In genomic region chr7:119720253-119720946, GRCm38 (mm10) we compare ENCODE assay signal across 8 mouse cellular contexts. TPM values are rescaled to one million over a fixed set of nuclear protein-coding genes. Genes with fewer than 3 reads are reported as not detected.
DNase-seq lines count a peak whose midpoint lies in the region; ATAC-seq and TF ChIP-seq lines count a peak whose summit lies in the region.

TSS of gene Thumpd1 (minus strand) at chr7:119720798.

- H3K9me3 ChIP-seq in hindbrain, embryonic 13.5 days = no peaks in the 10 kb centered on the region

- H3K27me3 ChIP-seq in Patski = no peaks in the 10 kb centered on the region
- H3K27me3 ChIP-seq in hindbrain, embryonic 13.5 days = no peaks in the 10 kb centered on the region

- POLR2A ChIA-PET in Patski (lab: Charles Lee) = no interaction called here

- peaks cover 34% of the 10 kb centered on the region for H3K36me3 ChIP-seq in hindbrain, embryonic 13.5 days

- peak; percentile 74 for TF ChIP-seq CTCF in Patski (IDR thresholded peaks at IDR 0.05)

- peak within 1 kb of the TSS; percentile 96 for H3K4me3 ChIP-seq in hindbrain, embryonic 13.5 days

- peak within 1 kb of the TSS; percentile 84 for H3K4me2 ChIP-seq in hindbrain, embryonic 13.5 days

- H3K27ac ChIP-seq in hindbrain, embryonic 13.5 days = peak within 1 kb of the TSS; percentile 81

- WGBS in hindbrain, embryonic 13.5 days = under 1% methylated on average over 60 of the region's 60 CpGs

- peak; percentile 42 for DNase-seq in Patski (ENCODE audit: low read depth, low spot score)
- peak; percentile 98 to 99 for DNase-seq in cerebellum, postnatal 14 days
- DNase-seq in frontal cortex, postnatal 14 days (ENCODE audit: low spot score in 2 of 2) = peak; percentile 88 to 95
- peak; percentile 98 for DNase-seq in layer of hippocampus, postnatal 25 days (ENCODE audit: extremely low spot score in 1 of 2, low spot score in 1 of 2)
- peak; percentile 91 for DNase-seq in lung, postnatal 25 days (ENCODE audit: low spot score)
- peak; percentile 95 for DNase-seq in retina, embryonic 14.5 days (ENCODE audit: low spot score)
- peak; percentile 98 for DNase-seq in thymus, postnatal 4 days

- peak within 1 kb of the TSS; percentile 90 for H3K9ac ChIP-seq in hindbrain, embryonic 13.5 days

- peaks cover 10% of the 10 kb centered on the region for H3K4me1 ChIP-seq in hindbrain, embryonic 13.5 days (replicated peaks)

- CTCF ChIA-PET in Patski (lab: Charles Lee) = no interaction called here

- peak; percentile 93 for ATAC-seq in Patski
- ATAC-seq in hindbrain, embryonic 13.5 days (ENCODE audit: low FRiP score) = peak; percentile 97

- in situ Hi-C loops in Patski (cut with MboI; ENCODE audit: low pct_unique_long_range_greater_than_20kb) = no loop called here

RNA-seq across cellular contexts. Expression of gene Thumpd1, which starts in this region (rescaled TPM):
- polyA plus RNA-seq in Patski (2021) = 43.7 TPM
- polyA plus RNA-seq in hindbrain, embryonic 13.5 days (2015; fragmentation: Nextera tagmentation; extraction: Ambion mirVana) = 76.6 and 79.4 TPM in 2 replicates
- total RNA-seq in layer of hippocampus, postnatal 25 days (2021) = 10 to 100 TPM; 45.8 to 46.0 TPM

Comparison
In these comparisons a context has a peak if more than half of its experiments do, and no peak if none do; other contexts are left out.
1. Peak in every context shown above with its lines: DNase-seq, ATAC-seq, H3K4me3 ChIP-seq and H3K27ac ChIP-seq.
2. DNase-seq: peak in every context shown above with its lines; median percentile 98 in cerebellum, postnatal 14 days; 98 in layer of hippocampus, postnatal 25 days; 98 in thymus, postnatal 4 days; 95 in retina, embryonic 14.5 days; 92 in frontal cortex, postnatal 14 days; 91 in lung, postnatal 25 days; 42 in Patski.